Mouse (Mus musculus): Measurements from ENCODE around the gene Slc6a21. TPM values are rescaled to one million over a fixed set of nuclear protein-coding genes. Genes with fewer than 3 reads are reported as not detected.

Gene Slc6a21
- not detected for polyA plus RNA-seq (2017; shearing (Covaris generic))

GRCm38 (mm10) chr7:45277136-45277760 is at the start of gene Slc6a21:
Gene Slc6a21, plus strand, starts transcription at chr7:45277513.

DNA sequence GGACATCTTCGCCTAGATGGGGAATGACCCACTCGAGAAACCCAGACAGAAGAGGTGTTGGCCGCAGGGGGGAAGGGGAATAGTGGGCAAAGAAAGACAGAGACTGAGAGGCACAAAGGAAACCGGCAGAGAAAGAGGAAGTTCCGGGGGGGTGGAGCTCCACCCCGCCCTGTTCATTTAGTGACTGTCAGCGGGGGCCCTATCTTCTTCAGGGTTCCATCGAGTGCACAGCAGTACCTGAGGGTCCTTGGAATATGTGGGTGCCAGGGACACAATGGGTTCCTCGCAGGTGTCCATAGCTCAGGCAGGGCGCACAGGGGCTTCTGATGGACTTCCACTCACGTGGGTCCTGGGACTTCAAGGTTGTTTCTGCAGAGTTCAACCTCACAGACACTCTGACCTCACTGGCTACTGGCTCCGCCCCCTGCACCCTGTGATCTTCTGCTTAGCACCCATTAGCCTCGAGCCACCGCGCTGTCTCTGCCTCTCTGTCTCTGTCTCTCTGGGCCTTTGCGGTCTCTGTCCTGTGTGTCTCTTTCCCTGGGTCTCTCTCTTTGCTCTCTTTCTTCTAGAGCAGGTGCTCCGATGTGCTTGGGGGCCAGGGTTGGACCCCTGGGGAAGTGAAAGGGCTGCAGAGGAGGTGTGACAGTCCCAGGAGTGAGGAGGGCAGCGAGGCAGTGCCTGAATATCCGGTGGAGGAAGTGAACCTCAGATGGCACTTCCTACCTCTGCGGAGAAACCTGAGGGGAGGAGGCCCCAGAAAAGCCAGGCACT is 38.4 kb upstream of the Slc6a21 start, which contains the start of gene Cd37:
Gene Cd37 (minus strand): TSS at position 393 of the 774 bp plus-strand sequence.

DNA sequence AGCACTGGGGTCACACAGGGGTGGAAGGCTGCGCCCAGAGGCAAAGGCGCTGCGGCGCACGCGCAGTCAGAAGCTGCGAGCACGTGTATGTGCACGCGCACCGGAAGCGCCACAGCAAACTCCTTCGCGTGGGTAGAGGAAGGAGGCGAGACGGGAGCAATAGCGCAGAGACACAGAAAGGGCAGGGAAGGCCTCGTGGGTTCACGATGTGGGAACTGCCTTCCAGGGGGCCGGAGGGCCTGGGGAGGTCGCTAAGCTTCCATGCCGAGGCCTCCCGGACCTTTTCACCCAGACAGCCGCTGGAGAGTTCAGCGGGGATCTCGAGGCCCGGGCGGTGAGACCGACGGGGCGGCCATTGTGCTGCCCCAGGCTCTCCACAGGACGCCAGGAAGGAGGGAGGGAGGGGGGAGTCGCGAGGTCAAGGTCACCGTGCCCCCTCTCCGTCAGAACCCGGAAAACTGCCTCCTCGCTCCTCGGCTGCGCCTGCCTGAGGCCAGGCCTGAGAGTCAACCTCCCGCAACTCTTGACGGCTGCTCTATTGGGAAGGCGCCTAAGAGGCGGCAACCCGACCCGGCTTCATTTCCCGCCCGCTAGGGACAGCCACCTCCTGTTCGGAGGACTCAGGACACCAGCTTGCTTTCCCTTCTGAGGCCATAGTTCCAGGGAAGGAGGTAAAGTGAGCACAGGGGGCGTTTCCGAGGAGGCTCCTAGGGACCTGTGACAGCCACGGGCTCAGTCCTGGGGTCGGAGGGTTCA is 36.5 kb upstream of the Slc6a21 start, which contains the start of gene Slc6a16:
Gene Slc6a16 (plus strand): TSS at position 453 of the 756 bp plus-strand sequence.

GRCm38 (mm10) chr7:45333431-45333982 is 56.2 kb downstream of the Slc6a21 start, which contains the start of gene Trpm4:
Gene Trpm4, minus strand, starts transcription at chr7:45333780.

DNA sequence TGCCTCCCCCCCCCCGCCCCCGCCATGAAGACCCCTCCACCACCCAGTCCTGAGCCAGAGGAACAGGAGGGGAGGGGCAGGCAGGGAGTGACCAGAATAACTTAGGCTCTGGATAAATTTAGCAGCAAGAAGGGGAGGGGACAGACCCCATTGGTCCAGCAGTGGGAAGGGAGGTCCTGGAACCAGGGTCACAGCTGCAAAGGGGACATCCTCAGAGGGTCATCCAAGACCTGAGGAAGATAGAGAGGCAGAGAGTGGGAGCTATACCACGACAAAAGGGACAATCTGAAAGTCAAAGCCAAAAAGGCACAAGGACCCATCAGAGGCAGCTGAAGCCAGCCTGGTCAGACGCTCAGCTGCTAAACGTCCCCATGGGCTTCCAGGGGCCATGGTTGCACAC is 57.7 kb downstream of the Slc6a21 start, which contains the start of gene Hrc:
Gene Hrc (plus strand): TSS at position 235 of the 400 bp plus-strand sequence.

Other genes starting within 250 kb of the Slc6a21 start
- gene Prr12, start 224.6 kb upstream of the Slc6a21 start, polyA plus RNA-seq (2017; shearing (Covaris generic)): 3.5 TPM
- 127 TPM for gene Nosip, start 215.1 kb upstream of the Slc6a21 start, polyA plus RNA-seq (2017; shearing (Covaris generic))
- gene Prrg2, start 214.8 kb upstream of the Slc6a21 start, polyA plus RNA-seq (2017; shearing (Covaris generic)): 3.2 TPM
- 159 TPM for gene Rcn3, start 185.3 kb upstream of the Slc6a21 start, polyA plus RNA-seq (2017; shearing (Covaris generic))
- 6.5 TPM for gene Fcgrt, start 173.7 kb upstream of the Slc6a21 start, polyA plus RNA-seq (2017; shearing (Covaris generic))
- 2,486 TPM for gene Rps11, start 153.1 kb upstream of the Slc6a21 start, polyA plus RNA-seq (2017; shearing (Covaris generic))
- 2,118 TPM for gene Rpl13a, start 148.8 kb upstream of the Slc6a21 start, polyA plus RNA-seq (2017; shearing (Covaris generic))
- not detected for gene Gm45713, start 141.3 kb upstream of the Slc6a21 start, polyA plus RNA-seq (2017; shearing (Covaris generic))
- gene Flt3l, start 141.1 kb upstream of the Slc6a21 start, polyA plus RNA-seq (2017; shearing (Covaris generic)): 225 TPM
- gene Pih1d1, start 123.2 kb upstream of the Slc6a21 start, polyA plus RNA-seq (2017; shearing (Covaris generic)): 59.5 TPM
- gene Aldh16a1, start 122.9 kb upstream of the Slc6a21 start, polyA plus RNA-seq (2017; shearing (Covaris generic)): 70.8 TPM
- not detected for gene Slc17a7, start 113.6 kb upstream of the Slc6a21 start, polyA plus RNA-seq (2017; shearing (Covaris generic))
- gene Gfy, start 97.9 kb upstream of the Slc6a21 start, polyA plus RNA-seq (2017; shearing (Covaris generic)): not detected
- gene Pth2, start 96.5 kb upstream of the Slc6a21 start, polyA plus RNA-seq (2017; shearing (Covaris generic)): not detected
- 0.26 TPM for gene Ccdc155, start 72.6 kb upstream of the Slc6a21 start, polyA plus RNA-seq (2017; shearing (Covaris generic))
- 23.5 TPM for gene Dkkl1, start 65.4 kb upstream of the Slc6a21 start, polyA plus RNA-seq (2017; shearing (Covaris generic))
- gene Tead2, start 61.8 kb upstream of the Slc6a21 start, polyA plus RNA-seq (2017; shearing (Covaris generic)): 1.8 TPM
- gene Cd37, start 38.4 kb upstream of the Slc6a21 start, polyA plus RNA-seq (2017; shearing (Covaris generic)): 675 TPM
- gene Slc6a16, start 36.4 kb upstream of the Slc6a21 start, polyA plus RNA-seq (2017; shearing (Covaris generic)): not detected
- gene Trpm4, start 56.3 kb downstream of the Slc6a21 start, polyA plus RNA-seq (2017; shearing (Covaris generic)): 22.4 TPM
- gene Hrc, start 57.8 kb downstream of the Slc6a21 start, polyA plus RNA-seq (2017; shearing (Covaris generic)): not detected
- gene Ppfia3, start 89.5 kb downstream of the Slc6a21 start, polyA plus RNA-seq (2017; shearing (Covaris generic)): not detected
- not detected for gene Lin7b, start 93.1 kb downstream of the Slc6a21 start, polyA plus RNA-seq (2017; shearing (Covaris generic))
- 227 TPM for gene Snrnp70, start 118.2 kb downstream of the Slc6a21 start, polyA plus RNA-seq (2017; shearing (Covaris generic))
- not detected for gene Kcna7, start 128.1 kb downstream of the Slc6a21 start, polyA plus RNA-seq (2017; shearing (Covaris generic))
- gene Ntf5, start 136.2 kb downstream of the Slc6a21 start, polyA plus RNA-seq (2017; shearing (Covaris generic)): 0.78 TPM
- not detected for gene Lhb, start 143.3 kb downstream of the Slc6a21 start, polyA plus RNA-seq (2017; shearing (Covaris generic))
- gene Gys1, start 157.3 kb downstream of the Slc6a21 start, polyA plus RNA-seq (2017; shearing (Covaris generic)): 18.4 TPM
- 64.0 TPM for gene Ruvbl2, start 160.6 kb downstream of the Slc6a21 start, polyA plus RNA-seq (2017; shearing (Covaris generic))
- 2,222 TPM for gene Ftl1, start 182.4 kb downstream of the Slc6a21 start, polyA plus RNA-seq (2017; shearing (Covaris generic))
- gene Bax, start 189.4 kb downstream of the Slc6a21 start, polyA plus RNA-seq (2017; shearing (Covaris generic)): 253 TPM
- gene Tulp2, start 204.4 kb downstream of the Slc6a21 start, polyA plus RNA-seq (2017; shearing (Covaris generic)): 1.0 TPM
- gene Gm45808, start 209.3 kb downstream of the Slc6a21 start, polyA plus RNA-seq (2017; shearing (Covaris generic)): not detected
- gene Dhdh, start 211.3 kb downstream of the Slc6a21 start, polyA plus RNA-seq (2017; shearing (Covaris generic)): 0.95 TPM
- 310 TPM for gene Nucb1, start 232.9 kb downstream of the Slc6a21 start, polyA plus RNA-seq (2017; shearing (Covaris generic))
- 57.1 TPM for gene Ppp1r15a, start 248.8 kb downstream of the Slc6a21 start, polyA plus RNA-seq (2017; shearing (Covaris generic))
- gene Plekha4, start 248.8 kb downstream of the Slc6a21 start, polyA plus RNA-seq (2017; shearing (Covaris generic)): 0.71 TPM

Measured in inflammation-experienced regulatory T-cells, adult 16 weeks (primary cell).